Mouse (Mus musculus): ENCODE measurements around the gene Vmn2r108. TPM values are rescaled to one million over a fixed set of nuclear protein-coding genes. Genes with fewer than 3 reads are reported as not detected.

Vmn2r108 gene
- polyA plus RNA-seq (2015; fragmentation: Nextera tagmentation; extraction: Ambion mirVana), result not detected in 2 replicates

DNA sequence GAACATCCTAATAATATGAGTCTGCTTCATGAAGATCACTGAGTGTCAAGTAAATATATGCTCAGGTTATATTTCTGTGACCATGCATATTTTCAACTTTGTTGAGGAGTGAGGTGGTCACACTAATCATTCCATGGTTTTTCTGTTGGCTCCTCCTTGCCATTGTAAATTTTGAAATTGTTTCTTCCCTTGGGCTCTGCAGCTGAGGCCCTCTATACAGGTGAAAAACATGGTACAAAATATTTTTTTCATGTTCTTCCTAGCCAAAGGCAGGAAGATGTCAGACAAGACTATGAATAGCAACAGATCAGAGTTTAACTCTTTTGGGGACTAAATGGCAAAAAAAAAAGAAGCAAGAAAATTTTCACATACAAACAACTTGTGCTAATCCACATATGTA lies at the start of gene Vmn2r108:
Gene Vmn2r108, minus strand, starts transcription at position 101 of the 400 bp plus-strand sequence.

GRCm38 (mm10) chr17:20497858-20498257 lies 16.7 kb upstream of the Vmn2r108 start, which contains the start of gene Vmn1r225:
Gene Vmn1r225 (plus strand): TSS chr17:20498158.

DNA sequence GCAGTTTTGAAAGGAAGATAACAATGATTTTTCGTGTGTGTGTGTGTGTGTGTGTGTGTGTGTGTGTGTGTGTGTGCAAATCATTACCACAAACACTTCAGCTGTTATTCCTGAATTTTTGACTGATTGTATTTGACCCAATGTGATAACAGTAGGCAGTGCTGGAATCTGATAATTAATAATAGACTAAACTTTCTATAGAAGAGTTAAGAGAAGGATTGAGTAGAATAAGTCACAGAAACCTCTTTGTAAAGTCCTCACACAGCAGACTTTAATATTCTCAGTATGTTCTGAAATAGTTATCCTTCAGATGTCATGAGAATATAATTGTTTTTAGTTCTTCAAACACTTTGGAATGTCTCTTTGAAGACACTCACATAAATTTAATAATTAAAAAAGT lies 67.3 kb downstream of the Vmn2r108 start, which contains the start of gene Vmn1r224:
Gene Vmn1r224, plus strand, starts transcription at position 301 of the 400 bp plus-strand sequence.

Other genes starting within 250 kb of the Vmn2r108 start
- not detected in 2 replicates for gene Vmn2r105, start 246.3 kb downstream of the Vmn2r108 start, polyA plus RNA-seq (2015; fragmentation: Nextera tagmentation; extraction: Ambion mirVana)
- gene Vmn2r106, start 195.8 kb downstream of the Vmn2r108 start, polyA plus RNA-seq (2015; fragmentation: Nextera tagmentation; extraction: Ambion mirVana), result not detected in 2 replicates
- gene Vmn2r107, start 136.1 kb downstream of the Vmn2r108 start, polyA plus RNA-seq (2015; fragmentation: Nextera tagmentation; extraction: Ambion mirVana), result not detected in 2 replicates
- gene Vmn1r224, start 67.2 kb downstream of the Vmn2r108 start, polyA plus RNA-seq (2015; fragmentation: Nextera tagmentation; extraction: Ambion mirVana), result not detected in 2 replicates
- gene Vmn1r225, start 16.8 kb upstream of the Vmn2r108 start, polyA plus RNA-seq (2015; fragmentation: Nextera tagmentation; extraction: Ambion mirVana), result not detected in 2 replicates
- gene Vmn2r109, start 83.4 kb upstream of the Vmn2r108 start, polyA plus RNA-seq (2015; fragmentation: Nextera tagmentation; extraction: Ambion mirVana), result not detected in 2 replicates
- gene Vmn2r110, start 115.1 kb upstream of the Vmn2r108 start, polyA plus RNA-seq (2015; fragmentation: Nextera tagmentation; extraction: Ambion mirVana), result 0.01 TPM in 1 of 2 replicates, not detected in the other
- gene Fpr-rs3, start 143.5 kb upstream of the Vmn2r108 start, polyA plus RNA-seq (2015; fragmentation: Nextera tagmentation; extraction: Ambion mirVana), result not detected in 2 replicates
- not detected in 2 replicates for gene Vmn1r226, start 201.5 kb upstream of the Vmn2r108 start, polyA plus RNA-seq (2015; fragmentation: Nextera tagmentation; extraction: Ambion mirVana)
- gene Vmn1r227, start 248.5 kb upstream of the Vmn2r108 start, polyA plus RNA-seq (2015; fragmentation: Nextera tagmentation; extraction: Ambion mirVana), result not detected in 2 replicates